Mouse (Mus musculus): Measurements from ENCODE around the gene Arid5b. TPM values are rescaled to one million over a fixed set of nuclear protein-coding genes. Genes with fewer than 3 reads are reported as not detected.

Arid5b gene
- total RNA-seq (2023): 40.7 TPM

DNA sequence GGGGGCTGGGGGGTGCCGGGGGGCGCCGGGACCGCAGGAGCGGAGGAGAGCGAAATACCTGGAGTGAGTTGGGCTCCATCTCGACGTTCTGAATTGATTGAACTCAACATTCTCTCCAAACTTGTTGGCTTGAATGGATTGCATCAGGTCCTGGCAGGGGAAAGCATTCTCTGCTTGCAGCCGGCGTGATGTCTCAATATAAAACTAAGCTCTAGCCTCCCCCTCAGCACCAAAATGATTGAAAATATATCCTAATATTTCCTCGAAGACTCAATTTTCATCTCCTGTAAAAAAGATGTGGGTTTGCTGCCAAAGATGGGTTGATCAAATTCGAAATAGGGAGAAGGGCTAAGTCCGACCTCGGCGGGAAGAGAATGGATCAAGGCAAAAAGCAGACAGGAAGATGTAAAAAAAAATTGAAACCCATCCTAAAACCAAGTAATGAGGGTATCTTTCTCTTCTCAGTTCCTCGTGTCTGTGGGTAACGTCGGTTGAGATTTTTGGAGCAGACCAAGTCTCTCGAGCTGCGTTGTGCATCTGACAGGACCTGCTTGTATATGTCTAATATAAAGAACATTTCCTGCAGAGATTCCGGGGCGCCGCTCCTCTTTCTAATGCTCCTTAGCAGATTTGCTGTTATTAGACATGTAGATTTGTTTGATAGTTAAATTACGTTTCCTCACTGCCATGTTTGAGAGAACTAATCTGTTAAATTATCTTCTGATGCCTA lies at the start of gene Arid5b:
TSS of gene Arid5b (minus strand) at position 109 of the 730 bp plus-strand sequence.

All from CD8-positive naive resting alpha-beta T cell, adult 57 days (primary cell).